Mouse (Mus musculus) hematopoietic stem cell, adult 5-6 weeks (primary cell): ENCODE measurements around the gene Tcf7l1. TPM values are rescaled to one million over a fixed set of nuclear protein-coding genes. Genes with fewer than 3 reads are reported as not detected.

Source experiments
- ATAC-seq, 2 experiments: fragments of 125-278 bp in 1 of 2; replicated peaks in 1 of 2; 2 replicates each; pipeline ENCODE4 v1.8.0; 2016 to 2017; ENCODE audit warnings: inconsistent platforms in 2 of 2, mild to moderate bottlenecking in 2 of 2, moderate number of reproducible peaks in 2 of 2, low read depth in 1 of 2, moderate TSS enrichment in 1 of 2; ENCODE audit not compliant: low FRiP score in 2 of 2, poor library complexity in 2 of 2, severe bottlenecking in 2 of 2, insufficient read depth in 1 of 2, low TSS enrichment in 1 of 2
- total RNA-seq: library from RNA; stranded (forward); fragments of 172-1452, 232-1000 nt; gene quantifications from 2 replicates; pipeline ENCODE4 v1.2.3, GENCODE M21; 2017

Gene Tcf7l1
- total RNA-seq, 1 experiment from 2014 or later: 0.25 TPM

DNA sequence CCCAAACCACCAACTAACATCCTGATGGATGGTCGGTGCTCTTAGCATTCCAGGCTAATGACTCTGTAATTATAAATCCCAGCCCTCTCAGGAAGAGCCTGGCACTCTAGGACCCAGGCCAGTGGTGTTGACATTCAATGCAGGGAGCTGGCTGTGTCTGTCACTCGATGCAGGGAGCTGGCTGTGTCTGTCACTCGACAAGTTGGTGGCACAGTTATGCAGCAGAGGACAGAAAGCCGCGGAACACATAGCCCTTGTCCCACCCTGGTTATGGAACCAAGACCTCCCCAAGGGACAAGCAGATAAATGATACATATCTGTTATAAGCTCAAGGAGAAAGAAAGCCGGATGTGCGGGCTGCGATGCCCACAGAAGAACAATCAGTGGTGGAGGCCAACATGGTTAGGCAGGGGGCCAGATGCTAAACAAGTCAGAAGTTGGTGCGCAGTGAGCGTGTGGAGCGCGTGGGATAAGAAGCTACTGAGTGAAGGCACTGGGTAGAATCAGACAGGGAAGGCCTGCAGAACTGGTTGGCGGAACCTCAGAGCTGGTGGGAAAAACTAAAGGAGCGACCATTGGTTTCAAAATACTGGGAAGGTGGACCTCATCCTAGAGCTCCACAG is 33.7 kb downstream of the Tcf7l1 start:
- ATAC-seq: no peak

DNA sequence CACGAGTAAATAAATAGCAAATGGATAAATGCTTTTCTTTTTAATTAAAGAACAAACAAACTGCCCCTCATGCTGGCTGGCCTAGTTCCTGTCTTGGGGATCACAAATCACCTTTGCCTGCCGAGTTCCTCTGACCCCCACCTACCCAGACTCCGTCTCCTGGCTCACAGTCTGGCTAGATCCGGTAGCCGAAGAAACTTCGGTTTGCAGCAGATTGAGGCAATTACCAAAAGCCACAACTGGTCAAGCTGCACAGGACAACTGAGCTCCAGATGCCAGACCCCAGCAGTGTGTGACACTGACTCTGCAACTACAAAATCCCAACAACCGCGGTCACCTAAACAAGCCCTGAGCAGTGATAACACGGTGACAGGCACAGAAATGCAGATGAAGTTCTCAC is 34.8 kb downstream of the Tcf7l1 start:
- ATAC-seq: no peak

DNA sequence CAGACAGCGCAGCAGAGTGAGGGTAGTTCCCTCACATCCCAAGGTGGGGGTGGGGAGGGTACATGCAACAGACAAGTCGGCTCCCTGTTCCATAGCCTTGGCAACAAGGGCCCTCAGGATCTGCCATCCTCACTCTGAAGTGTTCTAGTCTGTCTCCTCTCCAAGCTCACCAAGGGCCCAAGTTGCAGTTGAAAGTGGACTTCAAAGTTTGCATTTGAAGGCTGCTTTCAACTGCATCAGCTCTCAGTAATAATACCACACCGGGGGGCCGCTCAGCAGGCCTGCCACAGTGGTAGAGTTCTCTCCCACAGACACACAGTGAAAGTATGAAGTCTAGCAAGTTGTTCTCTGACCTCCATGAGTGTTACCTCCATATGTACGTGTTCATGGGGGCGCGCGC is 35.3 kb downstream of the Tcf7l1 start:
- ATAC-seq: no peak

DNA sequence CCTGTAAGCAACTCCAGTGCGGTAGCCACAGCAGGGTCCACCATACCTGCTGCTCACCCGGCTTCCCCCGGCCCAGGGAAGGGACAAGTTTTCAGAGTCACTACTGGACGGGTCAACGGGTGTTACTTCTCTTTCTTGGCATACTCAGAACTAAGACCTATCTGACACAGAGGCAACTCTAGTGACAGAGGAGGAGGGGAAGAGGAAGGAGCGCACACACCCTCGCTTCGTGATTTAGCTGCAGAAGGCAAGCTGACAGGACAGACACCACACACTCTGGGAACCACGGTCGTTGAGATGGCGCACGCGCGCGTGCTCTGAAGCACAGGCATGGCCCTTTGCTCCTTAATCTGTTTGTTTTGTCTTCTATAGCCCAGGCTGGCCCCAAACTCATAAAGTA is 36.2 kb downstream of the Tcf7l1 start:
- ATAC-seq: peak; percentile 20 to 26; a peak in 1 of 4 replicates

DNA sequence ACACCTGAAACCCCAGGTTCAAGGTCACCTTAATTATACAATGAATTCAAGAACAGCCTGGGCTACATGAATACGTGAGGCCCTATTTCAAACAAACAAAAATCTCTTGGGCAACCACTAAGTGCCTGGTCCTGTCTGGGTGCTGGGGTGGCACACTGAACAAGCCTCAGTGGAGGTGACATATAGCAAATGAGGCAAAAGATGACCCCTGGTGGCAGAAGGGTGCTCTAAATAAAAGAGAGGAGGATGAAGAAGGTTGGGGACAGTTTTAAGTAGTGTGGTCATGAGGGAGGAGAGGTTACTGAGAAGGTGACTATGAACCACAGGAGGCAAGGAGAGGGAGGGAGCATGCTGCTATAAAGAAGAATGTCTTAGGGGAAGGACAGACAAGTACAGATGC is 37.8 kb downstream of the Tcf7l1 start:
- ATAC-seq: 0 out of 4 replicates have a peak, but pooled peaks of 1 of the 2 experiments have one; percentile 18

DNA sequence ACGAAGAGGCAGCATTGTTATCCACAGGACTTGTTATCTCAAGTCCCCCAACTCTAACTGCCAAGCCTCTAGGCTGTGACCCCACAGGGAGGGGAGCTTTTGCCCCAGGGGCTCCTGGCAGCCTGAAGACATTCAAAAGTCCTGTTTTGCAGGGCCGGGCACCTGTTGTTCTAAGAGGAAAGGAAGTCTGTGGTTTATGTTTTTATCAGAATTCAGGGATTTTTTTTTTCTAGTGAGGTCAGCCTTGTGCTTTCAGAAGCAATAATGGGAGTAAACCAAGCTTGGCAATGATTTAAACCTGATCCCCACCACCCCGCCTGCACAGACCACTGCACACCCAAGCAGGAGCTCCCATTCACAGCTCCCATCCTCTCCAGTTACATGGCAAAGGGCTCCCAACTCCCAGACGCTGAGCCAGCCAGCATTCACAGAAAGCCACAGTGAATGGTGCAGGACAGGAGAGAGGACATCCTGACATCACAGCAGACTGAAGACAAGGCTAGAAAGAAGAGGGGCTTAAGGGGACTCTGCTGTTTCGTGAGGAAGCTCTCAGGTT is 40.1 kb downstream of the Tcf7l1 start:
- ATAC-seq: peak in 1 of 2 experiments; percentile 11; a peak in 1 of 4 replicates

DNA sequence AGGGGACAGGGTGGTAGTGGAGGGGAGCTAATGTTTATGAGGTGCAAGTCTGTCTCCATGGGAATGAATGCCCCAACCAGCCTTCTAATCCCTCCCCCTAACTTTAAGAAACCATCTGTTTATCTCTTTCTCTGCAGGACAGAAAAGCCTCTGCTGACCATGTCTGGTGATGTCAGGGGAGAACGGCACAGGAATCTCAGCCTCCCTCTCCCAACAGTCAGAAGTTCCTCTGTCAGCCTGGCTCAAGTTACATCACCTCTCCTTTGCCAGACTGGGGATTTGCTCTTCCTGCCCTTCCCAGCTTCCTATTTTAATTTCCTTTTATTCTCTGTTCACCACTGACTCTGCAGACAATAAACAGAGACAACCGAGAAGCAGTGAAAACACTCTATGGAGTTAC is 40.6 kb downstream of the Tcf7l1 start:
- no peak for ATAC-seq

DNA sequence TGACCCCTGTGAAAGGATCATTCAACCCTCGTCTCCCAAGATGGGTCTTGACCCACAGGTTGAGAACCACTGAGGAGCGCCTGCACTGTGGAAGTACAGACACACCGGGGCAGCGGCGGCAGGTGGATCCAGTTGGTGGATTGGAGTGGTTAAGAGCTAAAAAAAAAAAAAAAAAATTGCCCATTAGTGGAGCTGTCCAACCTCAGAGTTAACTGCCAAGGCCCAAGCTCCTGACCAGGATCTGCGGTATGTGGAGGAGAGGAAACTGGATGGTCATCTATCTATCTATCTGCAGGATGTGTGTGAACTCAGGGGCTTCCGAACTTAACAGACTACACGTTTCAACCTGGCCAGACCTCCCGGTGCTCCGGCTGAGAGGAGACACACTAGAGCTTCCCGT is 41.2 kb downstream of the Tcf7l1 start:
- ATAC-seq: no peak

DNA sequence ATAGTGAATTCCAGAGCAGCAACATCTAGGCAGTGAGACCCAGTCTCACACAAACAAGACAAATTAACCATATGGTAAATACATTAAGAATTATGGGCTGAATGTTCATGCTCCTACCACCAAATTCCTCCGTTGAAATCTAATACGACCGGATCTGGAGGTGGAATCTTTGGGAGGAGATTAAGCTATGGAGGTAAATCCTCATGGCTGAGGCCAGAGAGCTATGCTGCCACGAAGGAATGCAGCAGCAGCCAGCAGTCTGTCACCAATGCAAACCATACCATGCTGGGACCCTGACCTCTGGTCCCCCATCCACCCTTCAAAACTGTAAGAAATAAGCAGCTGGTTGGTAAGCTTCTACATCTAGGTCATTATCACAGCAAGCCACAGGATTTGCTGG is 41.9 kb downstream of the Tcf7l1 start:
- ATAC-seq: no peak

DNA sequence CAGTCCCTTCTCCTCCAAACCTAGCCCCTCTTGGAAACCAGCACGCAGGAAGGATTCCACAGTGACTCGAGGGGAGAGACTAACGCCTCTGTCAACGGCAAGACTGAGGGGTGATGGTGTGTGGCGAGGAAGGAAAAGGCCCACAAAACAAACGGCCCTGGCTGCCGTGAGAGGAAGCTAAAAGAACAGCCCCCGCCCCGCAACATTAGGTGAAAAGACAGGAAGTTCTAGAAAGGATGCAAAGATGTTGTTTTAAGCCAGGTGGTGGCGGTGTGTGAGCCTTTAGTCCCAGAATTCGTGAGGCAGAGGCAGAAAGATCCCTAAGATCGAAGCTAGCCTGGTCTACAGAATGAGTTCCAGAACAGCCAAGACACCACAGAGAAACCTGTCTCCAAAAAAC is 43.3 kb downstream of the Tcf7l1 start:
- peak; percentile 13 to 34; a peak in 2 of 4 replicates for ATAC-seq

DNA sequence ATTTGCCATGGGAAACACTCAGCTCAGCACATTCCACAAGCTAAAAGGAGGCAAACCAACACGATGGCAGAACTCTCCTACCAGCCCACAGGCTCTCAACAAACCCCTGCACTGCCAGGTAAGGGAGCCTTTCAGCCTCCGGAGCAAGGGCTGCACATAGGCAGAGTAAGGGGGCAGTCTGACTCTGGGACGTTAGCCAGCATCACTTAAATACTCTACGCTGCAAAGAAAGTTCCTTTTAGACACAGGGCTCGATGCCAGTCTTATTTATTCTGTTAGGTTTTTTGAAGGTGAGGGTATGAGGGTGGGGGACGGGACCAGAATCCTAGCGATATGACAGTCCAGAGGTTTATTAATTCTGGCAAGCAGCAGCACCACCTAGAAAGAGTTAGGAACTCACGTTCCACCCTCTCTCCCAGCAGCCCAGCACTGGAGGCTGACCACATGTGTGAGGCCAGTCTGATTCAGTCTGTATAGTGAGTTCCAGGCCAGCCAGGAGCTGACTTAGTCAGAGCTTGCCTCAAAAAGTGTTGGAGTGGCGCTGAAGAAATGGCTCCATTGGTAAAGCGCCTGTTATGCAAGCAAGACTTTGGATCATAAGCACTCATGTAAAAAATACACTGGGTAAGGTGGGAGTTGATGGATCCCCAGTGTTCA is 44.8 kb downstream of the Tcf7l1 start:
- no peak for ATAC-seq

DNA sequence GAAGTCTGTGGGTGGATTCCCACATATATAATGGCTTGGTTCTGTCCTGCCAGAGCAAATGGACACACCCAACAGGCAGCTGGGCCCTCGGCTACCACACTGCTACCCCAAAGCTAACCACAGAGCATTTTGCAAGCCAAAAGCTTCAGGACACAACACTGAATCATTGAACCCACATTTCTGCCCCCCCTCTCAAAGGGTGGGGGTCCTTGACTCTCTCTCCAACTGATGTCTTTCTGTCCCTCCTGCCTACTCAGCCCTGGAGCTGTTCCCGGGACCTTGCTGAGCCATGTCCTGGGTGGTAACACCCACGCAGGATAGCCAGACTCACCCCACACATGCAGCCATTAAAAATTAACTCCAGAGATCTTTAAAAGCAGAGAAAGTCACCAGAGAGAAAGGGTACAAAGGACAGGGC is 45.4 kb downstream of the Tcf7l1 start:
- ATAC-seq: no peak

DNA sequence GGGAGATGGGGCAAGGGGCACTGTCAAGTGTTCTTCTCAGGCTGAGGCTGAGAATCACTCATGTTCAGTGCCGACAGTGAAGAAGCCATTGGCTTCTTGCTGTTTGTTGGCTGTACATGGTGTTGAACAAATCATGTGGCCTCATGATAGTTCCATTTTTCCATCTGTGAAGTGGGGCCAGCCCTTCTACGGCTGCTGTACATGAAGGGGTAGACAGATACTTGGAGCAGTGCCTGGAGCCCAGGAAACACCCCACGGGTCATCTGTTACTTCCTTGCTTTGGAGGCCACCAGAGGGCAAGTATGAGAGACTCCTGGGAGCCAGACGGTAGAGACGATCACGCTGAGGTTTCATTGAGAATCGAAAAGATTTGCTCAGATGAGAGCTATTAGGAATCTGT is 46.7 kb downstream of the Tcf7l1 start:
- no peak for ATAC-seq

DNA sequence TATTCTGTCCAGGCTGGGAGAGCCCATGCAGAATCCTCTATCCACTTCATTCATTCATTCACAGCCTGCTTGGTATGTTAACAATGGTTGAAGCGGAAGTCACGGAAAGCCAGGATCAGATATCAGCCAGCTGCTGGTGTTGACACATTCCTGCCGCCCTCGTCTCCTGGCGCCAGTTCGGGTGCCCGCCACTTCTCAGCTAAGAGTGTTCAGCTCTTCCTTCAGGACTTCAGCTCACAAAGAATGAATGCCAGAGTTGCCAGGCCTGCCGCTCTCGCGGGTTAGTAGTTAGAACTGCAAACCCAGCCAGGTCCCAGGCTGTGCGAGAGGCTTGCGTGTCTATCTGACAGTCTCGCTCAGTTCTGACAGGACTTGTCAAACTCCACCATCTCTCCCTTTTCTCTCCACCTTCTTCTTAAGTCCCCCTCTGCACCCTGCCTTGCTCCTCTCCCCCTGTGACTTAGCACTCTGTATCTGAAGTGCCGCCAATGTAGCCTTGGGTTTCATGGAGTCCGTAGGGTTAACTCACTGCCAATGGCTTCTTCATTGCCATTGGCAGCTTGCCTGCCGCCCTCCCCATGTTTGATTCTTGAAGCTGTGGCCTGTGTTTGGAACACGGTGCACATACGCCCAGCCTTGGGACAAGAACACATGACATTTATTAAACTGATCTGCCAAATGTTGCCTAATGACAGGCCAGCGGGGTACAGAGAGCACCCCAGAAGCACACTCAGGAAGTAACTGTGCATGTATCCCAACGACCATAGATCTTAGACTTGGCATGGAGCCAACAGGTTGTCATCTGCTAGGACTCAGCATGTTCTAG is 48.2 kb downstream of the Tcf7l1 start:
- no peak for ATAC-seq

DNA sequence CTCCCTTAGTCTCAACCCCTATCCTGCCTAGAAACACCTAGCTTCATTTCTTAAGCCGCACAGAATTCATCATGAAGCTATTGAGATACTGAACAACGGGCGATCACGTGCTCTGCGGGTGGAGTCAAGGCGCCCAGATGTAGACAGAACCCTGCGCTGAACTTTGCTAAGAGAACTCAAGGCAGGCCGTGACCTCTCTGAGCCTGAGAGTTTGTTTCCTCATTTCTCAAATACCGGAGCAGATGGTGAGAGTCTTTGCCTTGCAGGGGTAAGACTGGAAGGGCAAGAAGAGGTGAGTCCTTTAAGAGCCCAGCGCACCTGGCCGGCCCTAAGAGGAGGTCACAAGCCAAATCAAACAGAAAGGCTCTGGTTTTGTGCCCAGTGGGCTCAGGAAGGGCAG is 52.2 kb downstream of the Tcf7l1 start:
- ATAC-seq: no peak

DNA sequence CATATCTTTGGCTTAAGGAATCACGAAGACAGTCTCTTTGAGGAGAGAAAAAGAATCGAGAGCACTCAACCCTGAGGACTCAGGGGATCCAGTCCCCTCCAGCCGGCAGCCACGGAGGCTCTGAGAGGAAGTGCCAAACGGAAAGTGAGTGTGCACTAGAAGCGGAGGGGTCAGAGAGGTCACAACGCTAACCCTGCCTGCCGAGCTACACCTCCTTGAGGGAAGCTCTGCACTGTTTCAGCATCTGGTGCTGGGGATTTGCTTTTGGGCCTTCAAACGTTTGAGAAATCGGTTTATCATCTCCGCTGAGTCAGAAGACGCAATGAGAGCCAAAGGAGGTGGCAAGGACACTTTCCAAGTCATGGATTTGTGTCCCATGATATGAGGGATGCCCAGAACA is 53.8 kb downstream of the Tcf7l1 start:
- ATAC-seq: peak; percentile 77 to 92

DNA sequence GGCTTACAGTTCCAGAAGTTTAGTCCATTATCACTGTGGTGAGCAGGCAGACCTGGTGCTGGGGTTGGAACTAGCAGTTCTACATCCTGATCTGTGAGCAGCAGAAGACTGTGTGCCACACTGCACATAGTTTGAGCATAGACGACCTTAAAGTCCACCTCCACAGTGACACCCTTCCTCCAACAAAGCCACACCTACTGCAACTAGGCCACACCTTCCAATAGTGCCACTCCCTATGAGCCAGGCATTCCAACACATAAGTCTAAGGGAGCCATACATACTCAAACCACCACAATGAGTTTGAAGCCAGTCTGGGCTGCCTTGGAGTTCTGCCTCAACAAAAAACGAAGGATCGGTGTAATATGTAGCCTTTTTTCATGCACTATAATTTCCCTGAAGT is 55.7 kb downstream of the Tcf7l1 start:
- ATAC-seq: no peak

DNA sequence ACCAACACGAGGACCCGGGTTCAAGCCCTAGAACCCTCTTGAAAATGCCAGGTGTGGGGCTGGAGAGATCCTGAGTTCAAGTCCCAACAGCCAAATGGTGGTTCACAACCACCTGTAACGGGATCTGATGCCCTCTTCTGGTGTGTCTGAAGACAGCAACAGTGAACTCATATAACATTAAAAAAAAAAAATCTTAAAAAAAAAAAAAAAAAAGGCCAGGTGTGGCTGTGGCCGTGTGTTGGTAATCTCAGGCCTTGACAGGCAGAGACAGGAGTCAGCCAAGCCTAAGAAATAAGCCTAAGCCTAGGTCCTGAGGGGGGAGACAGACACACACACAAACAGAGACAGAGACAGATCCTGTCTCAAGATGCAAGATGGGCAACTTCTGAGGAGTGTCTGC is 56.9 kb downstream of the Tcf7l1 start:
- no peak for ATAC-seq
